Mouse (Mus musculus) heart, embryonic 16.5 days (tissue): ENCODE data around the gene Vmn1r27. TPM values are rescaled to one million over a fixed set of nuclear protein-coding genes. Genes with fewer than 3 reads are reported as not detected.

Experiments
- ATAC-seq: fragments of 200-750 bp; cut with Nextera tagmentation; replicated peaks from 2 replicates; pipeline ENCODE4 v1.8.0; 2017; ENCODE audit warnings: moderate number of reproducible peaks; ENCODE audit not compliant: insufficient read depth, low FRiP score; ENCODE audit errors: extremely low read depth
- H3K27ac ChIP-seq: fragments of 300-500 bp; sonication (generic); 2 replicates; pipeline ENCODE4 v1.5.1; 2014; ENCODE audit warnings: mild to moderate bottlenecking, low read length, control low read depth, moderate library complexity
- H3K27me3 ChIP-seq: fragments of 300-500 bp; sonication (generic); 2 replicates; pipeline ENCODE4 v1.6.1; 2014; ENCODE audit warnings: low read length, mixed read lengths; ENCODE audit not compliant: control insufficient read depth, insufficient read depth
- H3K36me3 ChIP-seq: fragments of 300-500 bp; sonication (generic); 2 replicates; pipeline ENCODE4 v1.6.1; 2014; ENCODE audit not compliant: control insufficient read depth, insufficient read depth
- H3K4me1 ChIP-seq: fragments of 300-500 bp; sonication (generic); 2 replicates; pipeline ENCODE4 v1.6.1; 2014; ENCODE audit warnings: low read length, mixed read lengths; ENCODE audit not compliant: control insufficient read depth, insufficient read depth
- H3K4me2 ChIP-seq: fragments of 300-500 bp; sonication (generic); 2 replicates; pipeline ENCODE4 v1.6.1; 2014; ENCODE audit warnings: low read depth, mild to moderate bottlenecking, control low read depth, low read length
- H3K4me3 ChIP-seq: fragments of 300-500 bp; sonication (generic); 2 replicates; pipeline ENCODE4 v1.5.1; 2014; ENCODE audit warnings: mild to moderate bottlenecking, control low read depth, low read length
- H3K9ac ChIP-seq: fragments of 300-500 bp; sonication (generic); 2 replicates; pipeline ENCODE4 v1.6.1; 2014; ENCODE audit warnings: low read length, control low read depth
- H3K9me3 ChIP-seq: fragments of 300-500 bp; sonication (generic); replicated peaks from 2 replicates; pipeline ENCODE4 v1.6.1; 2016; ENCODE audit warnings: low read length; ENCODE audit not compliant: control insufficient read depth
- WGBS: fragments of 180-500 bp; shearing (Covaris S2); extraction: QIAGEN DNeasy Blood & Tissue Kit; methylation state at CpG from one replicate; pipeline ENCODE4 v1.1.7; 2014; 5-methylcytosine and 5-hydroxymethylcytosine counted together
- polyA plus RNA-seq: library from polyadenylated mRNA; unstranded; fragments of >200 nt; fragmentation: Nextera tagmentation; extraction: Ambion mirVana; gene quantifications from 2 replicates; pipeline ENCODE4 v1.2.1, GENCODE M21; 2015

Gene Vmn1r27
- polyA plus RNA-seq, result not detected in 2 replicates

- Histone ChIP-seq H3K9me3 (no peaks in the 10 kb centered on the region), H3K27ac (no peak within 1 kb of the TSS), H3K4me3 (no peak within 1 kb of the TSS), H3K27me3 (no peaks in the 10 kb centered on the region), H3K36me3 (no peaks in the 10 kb centered on the region), H3K4me2 (no peak within 1 kb of the TSS), H3K4me1 (no peaks in the 10 kb centered on the region), H3K9ac (no peak within 1 kb of the TSS)
- 62% methylated on average over 2 of the region's 2 CpGs for WGBS
- ATAC-seq, result no peak
Measured at GRCm38 (mm10) chr6:58218721-58219120, at the start of gene Vmn1r27. Gene Vmn1r27 (minus strand): TSS chr6:58218821.

DNA sequence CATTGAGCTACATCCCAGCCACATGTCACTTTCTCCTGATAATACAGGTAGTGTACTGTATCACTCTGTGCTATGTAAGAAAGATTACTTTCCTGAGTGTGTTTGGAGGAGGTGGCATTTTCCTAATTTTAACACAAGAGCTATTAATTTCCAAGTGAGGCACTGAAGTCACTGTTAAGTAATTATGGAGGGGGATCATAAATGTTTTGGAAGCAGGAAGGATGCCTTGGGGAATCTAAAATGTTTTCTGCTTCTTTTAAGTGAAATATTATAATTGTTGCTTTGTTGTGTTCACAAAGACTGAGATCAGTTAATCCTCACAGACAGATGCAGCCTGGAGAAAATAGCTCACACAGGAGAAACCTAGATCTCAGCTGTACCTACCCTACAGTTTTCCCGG, 43.1 kb upstream of the Vmn1r27 start, which contains the start of gene Vmn1r28:
TSS of gene Vmn1r28 (plus strand) at position 301 of the 400 bp plus-strand sequence.
- WGBS, result 61% methylated on average over 1 of the region's 1 CpGs
- no peak for ATAC-seq
- H3K4me3 ChIP-seq, result no peak within 1 kb of the TSS
- H3K4me1 ChIP-seq, result no peaks in the 10 kb centered on the region
- H3K9me3 ChIP-seq, result no peaks in the 10 kb centered on the region
- H3K27me3 ChIP-seq, result no peaks in the 10 kb centered on the region
- H3K4me2 ChIP-seq, result no peak within 1 kb of the TSS
- H3K9ac ChIP-seq, result no peak within 1 kb of the TSS
- no peak within 1 kb of the TSS for H3K27ac ChIP-seq
- no peaks in the 10 kb centered on the region for H3K36me3 ChIP-seq

DNA sequence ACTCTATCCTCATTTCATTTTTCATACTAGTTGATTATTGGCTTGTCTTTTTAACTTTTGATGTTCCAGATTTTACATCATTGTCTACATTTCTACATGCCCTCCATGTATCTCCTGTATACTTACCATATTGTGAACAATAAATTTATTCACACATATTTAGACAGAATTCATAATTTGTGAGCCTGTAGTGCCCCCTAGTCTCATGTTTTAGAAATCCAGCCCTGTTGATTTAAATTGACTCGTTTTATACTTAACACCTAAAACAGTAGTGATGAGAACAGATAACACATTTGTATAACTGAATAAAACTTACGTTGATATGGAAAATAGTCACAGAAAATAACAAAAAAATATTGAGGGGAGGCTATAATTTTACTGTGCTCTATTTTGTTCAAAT, 2.5 kb downstream of the Vmn1r27 start:
- ATAC-seq, result no peak
- no peaks in the 10 kb centered on the region for H3K36me3 ChIP-seq
- no peak overlapping the region for H3K27ac ChIP-seq
- H3K27me3 ChIP-seq, result no peaks in the 10 kb centered on the region
- 67% methylated on average over 2 of the region's 2 CpGs for WGBS
- H3K4me1 ChIP-seq, result no peaks in the 10 kb centered on the region
- no peak overlapping the region for H3K4me3 ChIP-seq
- H3K9me3 ChIP-seq, result no peaks in the 10 kb centered on the region
- H3K9ac ChIP-seq, result no peak overlapping the region
- H3K4me2 ChIP-seq, result no peak overlapping the region

Other genes with a start within 250 kb of the Vmn1r27 start
- gene Vmn1r25, start 238.0 kb downstream of the Vmn1r27 start, polyA plus RNA-seq, result not detected in 2 replicates
- not detected in 2 replicates for gene Vmn1r26, start 203.7 kb downstream of the Vmn1r27 start, polyA plus RNA-seq
- not detected in 2 replicates for gene Vmn1r28, start 43.2 kb upstream of the Vmn1r27 start, polyA plus RNA-seq
- not detected in 2 replicates for gene Vmn1r29, start 82.7 kb upstream of the Vmn1r27 start, polyA plus RNA-seq
- not detected in 2 replicates for gene Vmn1r30, start 224.6 kb upstream of the Vmn1r27 start, polyA plus RNA-seq